Mouse (Mus musculus) cerebellum, adult 11-12 months (tissue): ENCODE results near the gene Epb41l4b.

ENCODE experiments used
- DNase-seq: peaks from one replicate; pipeline ENCODE4 v3.0.0; 2022

Epb41l4b gene

GRCm38 (mm10) chr4:57153068-57153835 is 10.0 kb upstream of the Epb41l4b start:
- DNase-seq, result no peak

- no peak for DNase-seq
Measured at GRCm38 (mm10) chr4:57148182-57148581, 4.9 kb upstream of the Epb41l4b start.

- peak; percentile 76 for DNase-seq
Measured at GRCm38 (mm10) chr4:57142374-57143025, 737 bp downstream of the Epb41l4b start.

- DNase-seq, result peak; percentile 88
Measured at GRCm38 (mm10) chr4:57141908-57142361, 1.3 kb downstream of the Epb41l4b start.

GRCm38 (mm10) chr4:57140992-57141717 is 2.1 kb downstream of the Epb41l4b start:
- DNase-seq, result peak; percentile 73

- DNase-seq, result no peak
Measured at GRCm38 (mm10) chr4:57140200-57140799, 2.9 kb downstream of the Epb41l4b start.

GRCm38 (mm10) chr4:57139433-57139832 is 3.8 kb downstream of the Epb41l4b start:
- peak; percentile 85 for DNase-seq

GRCm38 (mm10) chr4:57138093-57138440 is 5.2 kb downstream of the Epb41l4b start:
- DNase-seq, result no peak

- DNase-seq, result peak; percentile 65
Measured at GRCm38 (mm10) chr4:57137371-57138092, 5.7 kb downstream of the Epb41l4b start.

GRCm38 (mm10) chr4:57135431-57135830 is 7.8 kb downstream of the Epb41l4b start:
- peak; percentile 58 for DNase-seq

GRCm38 (mm10) chr4:57134554-57134953 is 8.7 kb downstream of the Epb41l4b start:
- peak; percentile 93 for DNase-seq

- DNase-seq, result peak; percentile 41
Measured at GRCm38 (mm10) chr4:57131839-57132238, 11.4 kb downstream of the Epb41l4b start.

GRCm38 (mm10) chr4:57129718-57130515 is 13.3 kb downstream of the Epb41l4b start:
- DNase-seq, result peak; percentile 18

- DNase-seq, result peak; percentile 68
Measured at GRCm38 (mm10) chr4:57123003-57123402, 20.2 kb downstream of the Epb41l4b start.

GRCm38 (mm10) chr4:57122166-57122565 is 21.1 kb downstream of the Epb41l4b start:
- no peak for DNase-seq

- DNase-seq, result no peak
Measured at GRCm38 (mm10) chr4:57120563-57120962, 22.7 kb downstream of the Epb41l4b start.

GRCm38 (mm10) chr4:57119976-57120375 is 23.3 kb downstream of the Epb41l4b start:
- no peak for DNase-seq

GRCm38 (mm10) chr4:57118883-57119282 is 24.4 kb downstream of the Epb41l4b start:
- no peak for DNase-seq

GRCm38 (mm10) chr4:57116278-57116677 is 27.0 kb downstream of the Epb41l4b start:
- no peak for DNase-seq

GRCm38 (mm10) chr4:57114617-57115592 is 28.3 kb downstream of the Epb41l4b start:
- no peak for DNase-seq
